Mouse (Mus musculus): ENCODE results near the gene Mybpc3. TPM values are rescaled to one million over a fixed set of nuclear protein-coding genes. Genes with fewer than 3 reads are reported as not detected.

Gene Mybpc3
- polyA plus RNA-seq, 1 experiment from 2014 or later: not detected

- H3K9me3 ChIP-seq (ENCODE audit: control insufficient read depth, low read length): no peaks in the 10 kb centered on the region
- no peaks in the 10 kb centered on the region for H3K36me3 ChIP-seq (ENCODE audit: control insufficient read depth, insufficient read depth, low read length)
- no peak for ATAC-seq
- no peak overlapping the region for H3K4me2 ChIP-seq (ENCODE audit: low read depth, low read length)
- H3K4me3 ChIP-seq (ENCODE audit: low read length): no peak overlapping the region
- no peak overlapping the region for H3K9ac ChIP-seq (ENCODE audit: low read depth, low read length)
- 93% methylated on average over 11 of the region's 11 CpGs for WGBS
- no peak overlapping the region for H3K27ac ChIP-seq (ENCODE audit: low read length)
- no peaks in the 10 kb centered on the region for H3K4me1 ChIP-seq (ENCODE audit: control insufficient read depth, insufficient read depth, low read length)
- H3K27me3 ChIP-seq (replicated peaks; ENCODE audit: control insufficient read depth, insufficient read depth, low read length): no peaks in the 10 kb centered on the region
These were observed 25.5 kb downstream of the Mybpc3 start for GRCm38 (mm10) chr2:91143401-91143800.

DNA sequence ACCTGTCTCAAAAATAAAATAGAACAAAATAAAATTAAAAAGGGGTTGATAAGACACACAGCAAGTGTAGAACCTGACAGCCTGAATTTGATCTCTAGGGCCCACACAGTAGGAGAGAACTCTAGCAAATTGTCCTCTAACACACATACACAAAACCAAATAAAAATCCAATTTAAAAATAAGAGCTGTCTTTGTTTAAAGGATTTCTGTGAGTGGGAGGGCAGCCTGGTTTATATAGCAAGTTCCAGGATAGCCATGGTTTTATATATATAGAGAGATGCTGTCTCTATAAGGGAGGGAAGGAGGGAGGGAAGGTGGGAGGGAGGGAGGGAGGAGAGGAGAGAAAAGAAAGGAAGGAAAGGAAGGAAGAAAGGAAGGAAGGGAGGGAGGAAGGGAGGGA lies 30.2 kb downstream of the Mybpc3 start:
- Histone ChIP-seq H3K4me2 (ENCODE audit: low read depth, low read length) (no peak overlapping the region), H3K9me3 (ENCODE audit: control insufficient read depth, low read length) (no peaks in the 10 kb centered on the region), H3K4me1 (ENCODE audit: control insufficient read depth, insufficient read depth, low read length) (no peaks in the 10 kb centered on the region), H3K27ac (ENCODE audit: low read length) (no peak overlapping the region), H3K9ac (ENCODE audit: low read depth, low read length) (no peak overlapping the region), H3K36me3 (ENCODE audit: control insufficient read depth, insufficient read depth, low read length) (no peaks in the 10 kb centered on the region), H3K4me3 (ENCODE audit: low read length) (no peak overlapping the region), H3K27me3 (replicated peaks; ENCODE audit: control insufficient read depth, insufficient read depth, low read length) (no peaks in the 10 kb centered on the region)
- no peak for ATAC-seq

GRCm38 (mm10) chr2:91151331-91151730 lies 33.4 kb downstream of the Mybpc3 start:
- WGBS: 69% methylated on average over 1 of the region's 1 CpGs
- no peak for ATAC-seq

GRCm38 (mm10) chr2:91152885-91153377 lies 35.0 kb downstream of the Mybpc3 start:
- Histone ChIP-seq H3K4me1 (ENCODE audit: control insufficient read depth, insufficient read depth, low read length) (no peaks in the 10 kb centered on the region; the same call in 1 of the 2 replicates), H3K27ac (ENCODE audit: low read length) (no peak overlapping the region), H3K9ac (ENCODE audit: low read depth, low read length) (no peak overlapping the region), H3K36me3 (ENCODE audit: control insufficient read depth, insufficient read depth, low read length) (no peaks in the 10 kb centered on the region; the same call in 1 of the 2 replicates), H3K4me3 (ENCODE audit: low read length) (no peak overlapping the region), H3K27me3 (replicated peaks; ENCODE audit: control insufficient read depth, insufficient read depth, low read length) (no peaks in the 10 kb centered on the region), H3K9me3 (ENCODE audit: control insufficient read depth, low read length) (no peaks in the 10 kb centered on the region), H3K4me2 (ENCODE audit: low read depth, low read length) (no peak overlapping the region)
- no peak for ATAC-seq
- 70% methylated on average over 3 of the region's 3 CpGs for WGBS

More at GRCm38 (mm10) chr2:91151331-91151730, 33.4 kb downstream of the Mybpc3 start:
- Histone ChIP-seq H3K4me2 (ENCODE audit: low read depth, low read length) (no peak overlapping the region), H3K4me3 (ENCODE audit: low read length) (no peak overlapping the region), H3K9me3 (ENCODE audit: control insufficient read depth, low read length) (no peaks in the 10 kb centered on the region), H3K27me3 (replicated peaks; ENCODE audit: control insufficient read depth, insufficient read depth, low read length) (no peaks in the 10 kb centered on the region), H3K36me3 (ENCODE audit: control insufficient read depth, insufficient read depth, low read length) (no peaks in the 10 kb centered on the region), H3K27ac (ENCODE audit: low read length) (no peak overlapping the region), H3K9ac (ENCODE audit: low read depth, low read length) (no peak overlapping the region), H3K4me1 (ENCODE audit: control insufficient read depth, insufficient read depth, low read length) (no peaks in the 10 kb centered on the region)

DNA sequence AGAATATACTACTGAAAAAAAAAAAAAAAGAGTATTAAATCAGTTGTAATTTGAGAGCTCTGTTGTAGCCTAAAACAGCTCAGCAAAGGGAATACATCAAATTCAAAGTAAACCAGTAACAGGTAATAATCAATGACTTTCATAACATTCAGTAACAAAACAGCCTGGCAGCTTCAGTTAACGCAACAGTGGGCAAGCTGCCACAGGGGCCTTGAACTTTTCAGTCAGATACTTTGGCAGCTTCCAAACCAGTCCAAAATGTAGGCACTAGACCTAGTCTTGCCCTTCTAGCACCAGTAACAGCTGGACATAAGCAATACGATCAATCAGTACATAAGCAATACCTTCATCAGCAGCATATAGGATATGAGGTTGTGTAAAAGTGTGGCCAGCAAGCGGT lies 36.1 kb downstream of the Mybpc3 start:
- Histone ChIP-seq H3K4me3 (ENCODE audit: low read length) (no peak overlapping the region), H3K4me1 (ENCODE audit: control insufficient read depth, insufficient read depth, low read length) (no peaks in the 10 kb centered on the region; the same call in 1 of the 2 replicates), H3K4me2 (ENCODE audit: low read depth, low read length) (no peak overlapping the region), H3K36me3 (ENCODE audit: control insufficient read depth, insufficient read depth, low read length) (no peaks in the 10 kb centered on the region; the same call in 1 of the 2 replicates), H3K9me3 (ENCODE audit: control insufficient read depth, low read length) (no peaks in the 10 kb centered on the region), H3K9ac (ENCODE audit: low read depth, low read length) (no peak overlapping the region), H3K27ac (ENCODE audit: low read length) (no peak overlapping the region), H3K27me3 (replicated peaks; ENCODE audit: control insufficient read depth, insufficient read depth, low read length) (no peaks in the 10 kb centered on the region)
- no peak for ATAC-seq
- WGBS: 94% methylated on average over 3 of the region's 3 CpGs

GRCm38 (mm10) chr2:91157002-91157752 lies 39.2 kb downstream of the Mybpc3 start:
- 32% methylated on average over 6 of the region's 6 CpGs for WGBS
- no peak overlapping the region for H3K27ac ChIP-seq (ENCODE audit: low read length)
- H3K9ac ChIP-seq (ENCODE audit: low read depth, low read length): no peak overlapping the region
- no peaks in the 10 kb centered on the region; the same call in 1 of the 2 replicates for H3K36me3 ChIP-seq (ENCODE audit: control insufficient read depth, insufficient read depth, low read length)
- no peaks in the 10 kb centered on the region for H3K9me3 ChIP-seq (ENCODE audit: control insufficient read depth, low read length)
- no peaks in the 10 kb centered on the region for H3K27me3 ChIP-seq (replicated peaks; ENCODE audit: control insufficient read depth, insufficient read depth, low read length)
- H3K4me3 ChIP-seq (ENCODE audit: low read length): no peak overlapping the region
- no peak overlapping the region for H3K4me2 ChIP-seq (ENCODE audit: low read depth, low read length)
- H3K4me1 ChIP-seq (ENCODE audit: control insufficient read depth, insufficient read depth, low read length): no peaks in the 10 kb centered on the region; the same call in 1 of the 2 replicates
- no peak for ATAC-seq

GRCm38 (mm10) chr2:91160591-91160990 lies 42.6 kb downstream of the Mybpc3 start:
- Histone ChIP-seq H3K9ac (ENCODE audit: low read depth, low read length) (no peak overlapping the region), H3K9me3 (ENCODE audit: control insufficient read depth, low read length) (no peaks in the 10 kb centered on the region), H3K4me2 (ENCODE audit: low read depth, low read length) (no peak overlapping the region), H3K27me3 (replicated peaks; ENCODE audit: control insufficient read depth, insufficient read depth, low read length) (no peaks in the 10 kb centered on the region), H3K36me3 (ENCODE audit: control insufficient read depth, insufficient read depth, low read length) (peaks cover 6% of the 10 kb centered on the region; the same call in 1 of the 2 replicates), H3K4me3 (ENCODE audit: low read length) (no peak overlapping the region), H3K27ac (ENCODE audit: low read length) (no peak overlapping the region), H3K4me1 (ENCODE audit: control insufficient read depth, insufficient read depth, low read length) (no peaks in the 10 kb centered on the region; the same call in 1 of the 2 replicates)
- WGBS: 81% methylated on average over 6 of the region's 6 CpGs
- no peak for ATAC-seq

DNA sequence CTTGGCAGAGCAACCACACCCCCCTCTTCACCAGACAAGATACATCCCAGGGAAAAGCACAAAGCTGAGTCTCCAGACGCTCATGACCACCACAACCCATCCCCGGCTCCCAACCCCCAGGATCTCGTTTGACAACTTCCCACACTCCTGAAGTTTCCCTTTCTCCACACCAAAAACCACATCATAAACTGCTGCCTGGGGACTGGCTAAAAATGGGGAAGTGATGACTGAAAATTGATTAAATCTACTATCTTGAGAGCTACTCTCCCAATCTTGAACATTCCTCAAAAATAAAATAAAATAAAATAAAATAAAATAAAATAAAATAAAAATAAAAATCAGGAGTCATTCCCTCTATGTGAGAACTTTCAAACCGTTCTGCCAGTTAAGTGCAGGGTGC lies 45.0 kb downstream of the Mybpc3 start:
- ATAC-seq: no peak
- 81% methylated on average over 4 of the region's 4 CpGs for WGBS
- H3K36me3 ChIP-seq (ENCODE audit: control insufficient read depth, insufficient read depth, low read length): peaks cover 12% of the 10 kb centered on the region

GRCm38 (mm10) chr2:91163532-91163931 lies 45.6 kb downstream of the Mybpc3 start:
- H3K27me3 ChIP-seq (replicated peaks; ENCODE audit: control insufficient read depth, insufficient read depth, low read length): no peaks in the 10 kb centered on the region
- H3K27ac ChIP-seq (ENCODE audit: low read length): no peak overlapping the region
- H3K4me1 ChIP-seq (ENCODE audit: control insufficient read depth, insufficient read depth, low read length): no peaks in the 10 kb centered on the region
- WGBS: 71% methylated on average over 5 of the region's 5 CpGs
- no peak overlapping the region for H3K9ac ChIP-seq (ENCODE audit: low read depth, low read length)
- H3K4me3 ChIP-seq (ENCODE audit: low read length): no peak overlapping the region
- H3K9me3 ChIP-seq (ENCODE audit: control insufficient read depth, low read length): no peaks in the 10 kb centered on the region
- ATAC-seq: no peak
- no peak overlapping the region for H3K4me2 ChIP-seq (ENCODE audit: low read depth, low read length)
- peaks cover 12% of the 10 kb centered on the region for H3K36me3 ChIP-seq (ENCODE audit: control insufficient read depth, insufficient read depth, low read length)

More for the DNA sequence above, 45.0 kb downstream of the Mybpc3 start:
- Histone ChIP-seq H3K27ac (ENCODE audit: low read length) (no peak overlapping the region), H3K4me1 (ENCODE audit: control insufficient read depth, insufficient read depth, low read length) (no peaks in the 10 kb centered on the region), H3K9me3 (ENCODE audit: control insufficient read depth, low read length) (no peaks in the 10 kb centered on the region), H3K27me3 (replicated peaks; ENCODE audit: control insufficient read depth, insufficient read depth, low read length) (no peaks in the 10 kb centered on the region), H3K9ac (ENCODE audit: low read depth, low read length) (no peak overlapping the region), H3K4me3 (ENCODE audit: low read length) (no peak overlapping the region), H3K4me2 (ENCODE audit: low read depth, low read length) (no peak overlapping the region)
